Mouse (Mus musculus) ovary, postnatal 10 days (tissue): ENCODE data around the gene Gm30302.

ENCODE experiments used
- DNase-seq: peaks from one replicate; pipeline ENCODE4 v3.0.0; 2022; ENCODE audit warnings: low spot score

Gm30302 gene

GRCm38 (mm10) chr13:49738011-49738410 lies 60.8 kb downstream of the Gm30302 start:
- DNase-seq: no peak

GRCm38 (mm10) chr13:49736430-49736829 lies 62.4 kb downstream of the Gm30302 start:
- DNase-seq: no peak
